Mouse (Mus musculus) hindbrain, embryonic 15.5 days (tissue): Measurements from ENCODE around the gene Slc47a2. TPM values are rescaled to one million over a fixed set of nuclear protein-coding genes. Genes with fewer than 3 reads are reported as not detected.

Experiments
- polyA plus RNA-seq: library from polyadenylated mRNA; unstranded; fragments of >200 nt; fragmentation: Nextera tagmentation; extraction: Ambion mirVana; gene quantifications from 2 replicates; pipeline ENCODE4 v1.2.1, GENCODE M21; 2015

Gene Slc47a2
- polyA plus RNA-seq, 1 experiment from 2014 or later = not detected

Other genes starting within 250 kb of the Slc47a2 start
- gene Tnfrsf13b, start 216.1 kb downstream of the Slc47a2 start, polyA plus RNA-seq = 1.3 and 1.4 TPM in 2 replicates
- gene Usp22, start 167.8 kb downstream of the Slc47a2 start, polyA plus RNA-seq = 367 and 410 TPM in 2 replicates
- gene Aldh3a1, start 135.3 kb downstream of the Slc47a2 start, polyA plus RNA-seq = 0.17 and 0.26 TPM in 2 replicates
- gene Aldh3a2, start 75.4 kb downstream of the Slc47a2 start, polyA plus RNA-seq = 29.3 and 35.4 TPM in 2 replicates
- gene Slc47a1, start 35.5 kb upstream of the Slc47a2 start, polyA plus RNA-seq = 0.19 and 0.63 TPM in 2 replicates
- 28.2 and 28.9 TPM in 2 replicates for gene Rnf112, start 111.3 kb upstream of the Slc47a2 start, polyA plus RNA-seq
- gene Mfap4, start 142.6 kb upstream of the Slc47a2 start, polyA plus RNA-seq = 42.2 and 49.7 TPM in 2 replicates
- 71.1 and 74.8 TPM in 2 replicates for gene Mapk7, start 151.5 kb upstream of the Slc47a2 start, polyA plus RNA-seq
- 31.6 and 34.9 TPM in 2 replicates for gene B9d1, start 162.3 kb upstream of the Slc47a2 start, polyA plus RNA-seq
- gene Epn2, start 236.8 kb upstream of the Slc47a2 start, polyA plus RNA-seq = 69.9 and 79.6 TPM in 2 replicates